Mouse (Mus musculus) embryonic facial prominence, embryonic 12.5 days (tissue): ENCODE measurements around the gene Prop1. TPM values are rescaled to one million over a fixed set of nuclear protein-coding genes. Genes with fewer than 3 reads are reported as not detected.

ENCODE experiments used
- ATAC-seq: fragments of 200-750 bp; cut with Nextera tagmentation; 2 replicates; pipeline ENCODE4 v1.8.0; 2017; ENCODE audit not compliant: insufficient number of reproducible peaks, insufficient read depth, low FRiP score, low TSS enrichment
- H3K27ac ChIP-seq: fragments of 300-500 bp; sonication (generic); 2 replicates; pipeline ENCODE4 v1.5.1; 2016; ENCODE audit warnings: mild to moderate bottlenecking
- H3K27me3 ChIP-seq: fragments of 300-500 bp; sonication (generic); 2 replicates; pipeline ENCODE4 v1.6.1; 2016; ENCODE audit warnings: mild to moderate bottlenecking, moderate library complexity
- H3K36me3 ChIP-seq: fragments of 300-500 bp; sonication (generic); 2 replicates; pipeline ENCODE4 v1.6.1; 2016; ENCODE audit warnings: mild to moderate bottlenecking
- H3K4me1 ChIP-seq: fragments of 300-500 bp; sonication (generic); 2 replicates; pipeline ENCODE4 v1.6.1; 2016
- H3K4me2 ChIP-seq: fragments of 300-500 bp; sonication (generic); replicated peaks from 2 replicates; pipeline ENCODE4 v1.6.1; 2016; ENCODE audit warnings: mild to moderate bottlenecking, moderate library complexity
- H3K4me3 ChIP-seq: fragments of 300-500 bp; sonication (generic); 2 replicates; pipeline ENCODE4 v1.5.1; 2016; ENCODE audit warnings: mild to moderate bottlenecking
- H3K9ac ChIP-seq: fragments of 300-500 bp; sonication (generic); 2 replicates; pipeline ENCODE4 v1.6.1; 2016; ENCODE audit warnings: mild to moderate bottlenecking, moderate library complexity
- H3K9me3 ChIP-seq: fragments of 300-500 bp; sonication (generic); 2 replicates; pipeline ENCODE4 v1.6.1; 2016; ENCODE audit warnings: mild to moderate bottlenecking, moderate library complexity
- WGBS: fragments of 180-500 bp; shearing (Covaris S2); methylation state at CpG from one replicate; pipeline ENCODE4 v1.1.7; 2016; 5-methylcytosine and 5-hydroxymethylcytosine counted together
- polyA plus RNA-seq: library from polyadenylated mRNA; unstranded; fragments of >200 nt; fragmentation: Nextera tagmentation; extraction: Ambion mirVana; gene quantifications from 2 replicates; pipeline ENCODE4 v1.2.1, GENCODE M21; 2016

Prop1 gene
- polyA plus RNA-seq, 1 experiment from 2014 or later, result not detected

- Histone ChIP-seq H3K27me3 (peaks cover 3% of the 10 kb centered on the region; the same call in 1 of the 2 replicates), H3K4me2 (peak within 1 kb of the TSS; percentile 79), H3K4me3 (peak within 1 kb of the TSS; percentile 67), H3K9ac (peak within 1 kb of the TSS; percentile 70), H3K36me3 (no peaks in the 10 kb centered on the region), H3K27ac (0 out of 2 replicates have a peak within 1 kb of the TSS, but pooled peaks have one; percentile 23), H3K9me3 (no peaks in the 10 kb centered on the region), H3K4me1 (peaks cover 7% of the 10 kb centered on the region; the same call in 1 of the 2 replicates)
- ATAC-seq, result peak; percentile 91
- under 1% methylated on average over 18 of the region's 18 CpGs for WGBS
Observed at GRCm38 (mm10) chr11:50931451-50931866, 22.1 kb downstream of the Prop1 start, which contains the start of gene Zfp354b. Zfp354b (minus strand) TSS chr11:50931633.

- under 1% methylated on average over 16 of the region's 16 CpGs for WGBS
- peak; percentile 45; the same call in 1 of the 2 replicates for ATAC-seq
- H3K9me3 ChIP-seq, result no peaks in the 10 kb centered on the region
- peaks cover 7% of the 10 kb centered on the region; the same call in 1 of the 2 replicates for H3K4me1 ChIP-seq
- H3K4me2 ChIP-seq, result peak overlapping the region; percentile 79
- H3K36me3 ChIP-seq, result no peaks in the 10 kb centered on the region
- H3K9ac ChIP-seq, result peak overlapping the region; percentile 70
- H3K27ac ChIP-seq, result 0 out of 2 replicates have a peak overlapping the region, but pooled peaks have one; percentile 23
- peaks cover 3% of the 10 kb centered on the region; the same call in 1 of the 2 replicates for H3K27me3 ChIP-seq
- peak overlapping the region; percentile 67 for H3K4me3 ChIP-seq
Observed at GRCm38 (mm10) chr11:50931021-50931420, 22.5 kb downstream of the Prop1 start.

GRCm38 (mm10) chr11:50930469-50931014 lies 23.0 kb downstream of the Prop1 start:
- Histone ChIP-seq H3K9me3 (no peaks in the 10 kb centered on the region), H3K27ac (no peak overlapping the region), H3K4me2 (peak overlapping the region; percentile 79), H3K4me1 (peaks cover 7% of the 10 kb centered on the region; the same call in 1 of the 2 replicates), H3K36me3 (no peaks in the 10 kb centered on the region), H3K9ac (peak overlapping the region; percentile 70), H3K4me3 (peak overlapping the region; percentile 67), H3K27me3 (peaks cover 3% of the 10 kb centered on the region; the same call in 1 of the 2 replicates)
- no peak for ATAC-seq
- WGBS, result 30% methylated on average over 14 of the region's 14 CpGs

DNA sequence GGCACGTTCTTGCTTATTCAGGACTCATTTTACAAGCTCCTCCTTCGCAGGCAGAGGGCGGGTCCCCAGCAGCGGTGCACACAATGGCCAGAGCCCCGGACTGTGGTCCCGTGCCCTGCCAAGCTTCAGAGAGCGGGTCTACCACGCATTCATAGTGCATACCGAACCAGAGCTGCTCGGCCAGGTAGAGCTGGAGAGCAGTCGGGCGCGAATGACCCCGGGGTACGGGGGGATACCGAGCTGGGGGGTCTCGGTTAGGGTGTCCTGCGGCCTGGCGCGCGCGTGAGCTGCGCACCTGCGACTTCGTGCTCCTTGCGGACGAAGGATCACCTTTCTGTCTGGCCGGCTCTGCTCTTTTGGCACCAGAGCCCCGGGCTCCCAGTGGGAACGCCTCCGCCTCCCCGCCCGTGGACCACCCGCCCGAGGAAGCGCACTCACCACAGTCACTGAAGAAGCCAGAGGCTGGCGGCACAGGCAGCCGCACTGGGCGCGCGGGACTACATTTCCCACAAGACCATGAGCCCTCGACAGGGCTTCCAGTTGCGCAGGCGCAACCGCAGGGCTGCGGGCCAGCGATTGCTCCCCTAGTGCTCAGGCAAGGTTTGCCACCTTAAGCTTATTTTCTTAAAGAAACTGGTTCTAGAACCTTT lies 37.8 kb downstream of the Prop1 start, which contains the start of gene Zfp2:
Gene Zfp2 (minus strand): TSS at position 495 of the 650 bp plus-strand sequence.
- peaks cover 14% of the 10 kb centered on the region for H3K36me3 ChIP-seq
- WGBS, result under 1% methylated on average over 47 of the region's 47 CpGs
- no peaks in the 10 kb centered on the region for H3K27me3 ChIP-seq
- peaks cover 14% of the 10 kb centered on the region for H3K9me3 ChIP-seq
- H3K4me2 ChIP-seq, result peak within 1 kb of the TSS; percentile 37
- H3K4me1 ChIP-seq, result no peaks in the 10 kb centered on the region
- peak within 1 kb of the TSS; percentile 41; the same call in 1 of the 2 replicates for H3K27ac ChIP-seq
- H3K4me3 ChIP-seq, result peak within 1 kb of the TSS; percentile 72
- peak; percentile 94 for ATAC-seq
- peak within 1 kb of the TSS; percentile 59 for H3K9ac ChIP-seq

GRCm38 (mm10) chr11:50914461-50914860 lies 39.1 kb downstream of the Prop1 start:
- ATAC-seq, result no peak
- H3K27ac ChIP-seq, result no peak overlapping the region
- WGBS, result 87% methylated on average over 3 of the region's 3 CpGs
- no peak overlapping the region for H3K4me2 ChIP-seq
- H3K4me1 ChIP-seq, result no peaks in the 10 kb centered on the region
- no peak overlapping the region for H3K4me3 ChIP-seq
- H3K9me3 ChIP-seq, result peaks cover 14% of the 10 kb centered on the region
- no peaks in the 10 kb centered on the region for H3K27me3 ChIP-seq
- peaks cover 28% of the 10 kb centered on the region for H3K36me3 ChIP-seq
- H3K9ac ChIP-seq, result no peak overlapping the region

GRCm38 (mm10) chr11:50913301-50913700 lies 40.3 kb downstream of the Prop1 start:
- H3K4me3 ChIP-seq, result no peak overlapping the region
- no peak for ATAC-seq
- H3K9ac ChIP-seq, result no peak overlapping the region
- WGBS, result 89% methylated on average over 1 of the region's 1 CpGs
- no peak overlapping the region for H3K27ac ChIP-seq
- no peaks in the 10 kb centered on the region for H3K27me3 ChIP-seq
- no peaks in the 10 kb centered on the region for H3K4me1 ChIP-seq
- H3K9me3 ChIP-seq, result peaks cover 14% of the 10 kb centered on the region
- peaks cover 39% of the 10 kb centered on the region for H3K36me3 ChIP-seq
- no peak overlapping the region for H3K4me2 ChIP-seq

DNA sequence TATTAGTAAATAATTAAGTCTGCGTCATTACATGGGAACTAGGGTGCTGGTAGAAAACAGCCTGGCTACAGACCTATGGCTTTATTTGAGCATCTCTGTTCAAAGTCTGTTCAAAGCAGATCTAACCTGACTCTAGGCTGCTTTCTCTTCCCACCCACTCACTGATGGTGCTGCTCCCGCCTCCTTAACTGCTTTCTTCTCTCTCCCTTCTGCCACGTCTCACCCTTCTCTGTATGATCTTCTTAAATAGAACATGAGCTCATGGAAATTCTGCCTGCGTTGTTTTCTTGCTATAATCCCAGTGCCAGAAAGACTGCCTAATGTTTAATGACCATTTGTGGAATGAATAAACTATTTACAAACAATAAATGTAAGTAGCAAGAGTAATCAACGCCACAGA lies 45.4 kb downstream of the Prop1 start:
- no peak overlapping the region for H3K9ac ChIP-seq
- peaks cover 88% of the 10 kb centered on the region for H3K36me3 ChIP-seq
- WGBS, result 90% methylated on average over 5 of the region's 5 CpGs
- no peaks in the 10 kb centered on the region for H3K27me3 ChIP-seq
- peaks cover 48% of the 10 kb centered on the region for H3K9me3 ChIP-seq
- no peak overlapping the region for H3K27ac ChIP-seq
- H3K4me1 ChIP-seq, result no peaks in the 10 kb centered on the region
- H3K4me2 ChIP-seq, result no peak overlapping the region
- no peak overlapping the region for H3K4me3 ChIP-seq
- ATAC-seq, result no peak

Other genes starting within 250 kb of the Prop1 start
- gene Zfp354c, start 126.0 kb downstream of the Prop1 start, polyA plus RNA-seq, result 53.7 and 54.5 TPM in 2 replicates
- 0.77 and 1.1 TPM in 2 replicates for gene Zfp879, start 112.2 kb downstream of the Prop1 start, polyA plus RNA-seq
- gene Grm6, start 103.1 kb downstream of the Prop1 start, polyA plus RNA-seq, result not detected in 2 replicates
- 13.7 and 15.5 TPM in 2 replicates for gene Zfp454, start 66.1 kb downstream of the Prop1 start, polyA plus RNA-seq
- gene Zfp2, start 37.6 kb downstream of the Prop1 start, polyA plus RNA-seq, result 18.3 and 19.9 TPM in 2 replicates
- gene Zfp354b, start 22.1 kb downstream of the Prop1 start, polyA plus RNA-seq, result 1.6 and 1.8 TPM in 2 replicates
- not detected in 2 replicates for gene 4933414I15Rik, start 10.0 kb downstream of the Prop1 start, polyA plus RNA-seq
- gene Olfr1378, start 12.8 kb upstream of the Prop1 start, polyA plus RNA-seq, result not detected in 2 replicates
- not detected in 2 replicates for gene Olfr1377, start 28.2 kb upstream of the Prop1 start, polyA plus RNA-seq
- gene Olfr51, start 49.8 kb upstream of the Prop1 start, polyA plus RNA-seq, result not detected in 2 replicates
- gene Olfr54, start 60.5 kb upstream of the Prop1 start, polyA plus RNA-seq, result not detected in 2 replicates
- not detected in 2 replicates for gene Olfr1375, start 94.3 kb upstream of the Prop1 start, polyA plus RNA-seq
- 9.2 and 10.6 TPM in 2 replicates for gene Zfp354a, start 105.5 kb upstream of the Prop1 start, polyA plus RNA-seq